Mouse (Mus musculus): ENCODE measurements around the gene Lsm12. TPM values are rescaled to one million over a fixed set of nuclear protein-coding genes. Genes with fewer than 3 reads are reported as not detected.
A peak's percentile ranks its signal among the peaks of the same experiment; 100 is the strongest.

Gene Lsm12
- polyA plus RNA-seq, 2 experiments from 2014 or later, result 44.8 to 78.5 TPM

DNA sequence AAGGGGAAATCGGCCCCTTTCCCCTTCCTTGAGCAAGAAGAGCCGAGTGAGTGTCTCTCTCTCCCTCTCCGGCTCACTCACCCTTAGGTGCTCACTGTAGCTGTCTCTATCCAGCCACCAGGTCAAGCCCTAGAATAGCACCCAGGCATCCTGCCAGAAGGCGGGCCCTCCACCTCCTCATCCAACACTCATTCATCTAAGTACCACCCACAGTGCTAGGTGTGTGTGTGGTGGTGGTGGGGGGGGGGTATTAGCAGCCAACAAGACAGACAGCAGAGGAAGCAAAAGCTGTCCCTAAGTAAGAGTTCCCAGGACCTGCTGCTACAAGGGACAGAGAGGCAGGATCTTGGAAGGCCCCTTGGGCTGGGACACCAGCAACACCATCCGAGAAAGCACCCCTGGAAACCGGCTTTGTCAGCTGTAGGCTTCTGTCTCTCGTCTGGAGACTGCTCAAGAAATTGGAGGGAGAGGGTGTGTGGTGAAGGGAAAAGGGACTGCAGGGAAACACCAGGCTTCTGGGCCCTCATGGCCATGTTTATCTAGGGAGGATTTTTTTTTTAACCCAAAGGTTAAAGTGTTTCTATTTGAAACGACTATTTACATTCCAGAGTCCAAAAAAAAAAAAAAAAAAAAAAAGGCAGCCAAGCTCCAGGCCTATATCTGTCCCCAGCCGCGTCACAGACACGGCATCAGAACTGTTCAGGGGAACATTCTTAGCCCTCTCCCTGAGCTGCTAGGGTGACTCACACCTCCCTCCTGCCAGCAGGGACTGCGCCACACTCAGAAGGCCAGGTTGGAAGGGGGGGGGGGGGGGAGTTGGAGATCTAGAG, 31.2 kb upstream of the Lsm12 start:
- ATAC-seq, result no peak

DNA sequence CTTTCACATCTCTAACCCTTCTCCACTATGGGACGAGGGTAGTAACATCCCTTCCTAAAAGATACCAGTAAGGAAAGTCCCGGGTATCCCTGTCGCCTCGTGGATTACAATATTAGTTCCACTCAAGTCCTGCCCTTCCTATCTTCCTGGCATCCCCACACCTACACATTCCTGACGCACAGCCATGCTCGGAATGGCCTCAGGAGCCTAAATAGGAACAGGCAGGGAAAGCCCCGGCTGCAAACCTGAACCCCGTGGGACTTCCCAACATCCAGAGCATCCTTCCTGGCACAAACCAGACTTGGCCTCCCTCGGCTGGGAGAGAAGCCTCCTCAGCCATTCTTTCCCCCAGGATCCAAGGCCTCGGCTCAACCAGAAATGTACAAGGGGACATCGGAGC, 30.4 kb upstream of the Lsm12 start:
- ATAC-seq, result no peak

DNA sequence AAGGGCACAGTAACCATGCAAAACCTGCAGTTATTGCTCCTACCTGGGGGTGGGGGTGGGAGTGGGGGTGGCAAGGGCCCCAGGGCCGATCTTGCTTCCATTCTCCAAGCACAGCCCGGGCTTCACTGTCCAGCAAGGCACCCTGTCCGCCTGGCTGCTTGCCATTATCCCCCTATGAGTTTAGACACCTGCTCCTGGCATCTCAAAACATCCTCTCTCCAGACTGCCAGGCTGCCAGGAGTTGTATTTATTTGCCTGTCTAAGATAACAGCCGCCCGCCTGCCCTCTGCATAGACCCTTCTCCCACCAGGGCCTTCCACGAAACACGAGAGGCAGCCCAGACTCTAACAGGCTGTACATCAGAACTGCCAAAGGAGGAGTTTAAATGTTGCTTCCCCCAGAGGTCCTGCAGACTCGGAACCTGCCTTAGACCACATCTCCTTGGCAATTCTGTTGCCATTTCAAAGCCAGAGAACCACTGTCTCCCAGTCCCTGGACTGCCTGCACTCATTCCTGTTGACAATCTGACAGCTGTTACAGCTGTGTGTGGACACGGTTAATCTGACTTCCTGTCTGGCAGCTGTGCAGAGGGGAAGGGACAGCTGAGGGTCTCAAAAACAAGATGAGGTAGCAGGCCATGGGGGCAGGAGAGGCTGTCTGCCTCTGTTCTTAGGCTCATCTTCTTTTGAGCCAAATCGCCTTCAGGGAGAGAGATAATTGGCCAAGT, 29.5 kb upstream of the Lsm12 start:
- ATAC-seq, result no peak

DNA sequence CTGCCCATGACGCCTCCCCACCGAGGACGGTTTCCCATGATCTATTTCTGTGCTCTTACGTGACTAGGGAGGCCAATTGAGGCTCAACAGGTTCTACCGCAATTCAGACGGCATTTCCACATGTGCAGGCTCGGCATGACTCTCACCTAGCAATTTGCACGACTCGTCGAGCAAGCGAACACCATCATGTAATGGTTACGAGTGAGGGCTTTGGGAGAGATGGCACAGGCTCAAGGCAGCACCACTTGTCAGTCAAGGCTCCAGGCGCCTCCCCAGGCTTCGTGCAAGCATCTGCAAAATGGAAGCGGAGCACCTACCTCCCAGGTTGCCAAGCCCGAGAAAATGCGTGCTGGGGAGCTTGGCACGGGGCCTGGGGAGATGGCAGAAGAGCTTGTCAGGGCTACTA, 26.8 kb upstream of the Lsm12 start:
- no peak for ATAC-seq

DNA sequence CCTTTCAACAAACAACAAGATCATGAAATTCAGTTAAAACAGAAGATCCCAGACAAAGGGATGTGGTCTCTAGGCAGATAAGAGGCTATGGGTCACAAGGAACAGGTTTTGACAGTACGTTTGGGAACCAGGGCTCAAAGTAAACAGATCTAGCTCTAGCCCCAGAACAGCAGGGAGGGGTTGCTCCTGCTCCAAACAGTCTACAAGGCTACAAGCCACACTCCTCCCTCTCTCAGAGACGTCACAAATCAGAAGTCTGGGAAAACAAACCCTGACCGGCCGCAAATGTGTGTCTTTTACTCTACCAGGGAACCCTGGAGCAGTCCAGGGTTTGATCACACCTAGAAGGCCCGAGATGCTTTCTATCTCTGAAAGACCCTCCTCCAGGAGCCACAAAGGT, 25.9 kb upstream of the Lsm12 start:
- ATAC-seq, result no peak

DNA sequence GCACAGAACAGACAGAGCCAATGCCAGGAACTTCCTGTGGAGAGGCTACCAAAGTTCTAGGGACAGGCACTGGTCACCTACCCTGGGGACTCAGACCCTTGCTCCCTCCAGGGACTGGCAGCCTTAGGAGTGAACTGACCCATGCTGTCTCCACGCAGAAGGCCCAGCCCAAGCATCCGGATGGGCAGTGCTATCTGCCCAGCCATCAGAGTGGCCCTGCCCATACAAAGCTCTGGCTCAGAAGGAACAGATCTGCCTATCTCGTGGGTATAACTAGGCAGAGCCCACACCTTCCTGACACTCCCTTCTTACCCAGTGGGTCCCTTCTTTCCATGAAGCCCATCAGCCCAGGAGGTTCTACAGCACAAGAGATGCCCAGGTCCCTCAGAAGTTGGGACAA, 25.1 kb upstream of the Lsm12 start:
- ATAC-seq, result no peak

DNA sequence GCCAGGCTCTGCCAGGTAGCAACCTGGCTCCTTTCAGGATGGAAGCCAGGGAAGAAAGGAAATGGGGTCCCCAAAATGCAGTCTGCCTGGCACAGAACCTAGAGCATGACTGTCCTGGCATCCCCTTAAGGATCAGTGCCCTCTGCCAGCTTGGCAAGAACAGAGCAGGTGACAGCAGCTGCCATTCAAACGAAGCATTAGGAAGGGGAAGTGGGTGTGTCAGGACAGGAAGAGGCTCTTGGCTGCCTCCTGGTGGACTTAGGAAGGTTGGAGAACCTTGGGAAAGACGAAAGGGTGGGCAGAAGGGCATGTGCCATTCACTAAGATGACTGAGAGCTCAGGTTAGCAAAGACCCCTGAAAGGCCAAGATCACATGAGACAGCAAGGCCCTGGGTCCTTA, 24.6 kb upstream of the Lsm12 start:
- no peak for ATAC-seq

DNA sequence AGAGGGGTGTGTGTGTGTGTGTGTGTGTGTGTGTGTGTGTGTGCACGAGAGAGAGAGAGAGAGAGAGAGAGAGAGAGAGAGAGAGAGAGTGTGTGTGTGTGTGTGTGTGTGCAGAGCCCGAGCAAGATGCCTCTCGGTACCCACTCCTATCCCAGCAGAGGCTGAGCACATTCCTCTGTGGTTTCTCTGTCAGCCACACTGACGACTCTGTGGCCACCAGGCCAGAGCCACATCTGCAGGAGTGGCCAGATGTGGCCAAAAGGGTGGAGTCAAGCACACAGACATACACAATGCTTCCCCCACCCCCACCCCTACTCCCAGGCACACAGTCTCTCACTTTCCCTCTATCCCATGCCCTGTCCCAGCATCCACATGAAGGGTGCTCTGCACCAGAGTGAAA, 23.8 kb upstream of the Lsm12 start:
- ATAC-seq, result no peak

DNA sequence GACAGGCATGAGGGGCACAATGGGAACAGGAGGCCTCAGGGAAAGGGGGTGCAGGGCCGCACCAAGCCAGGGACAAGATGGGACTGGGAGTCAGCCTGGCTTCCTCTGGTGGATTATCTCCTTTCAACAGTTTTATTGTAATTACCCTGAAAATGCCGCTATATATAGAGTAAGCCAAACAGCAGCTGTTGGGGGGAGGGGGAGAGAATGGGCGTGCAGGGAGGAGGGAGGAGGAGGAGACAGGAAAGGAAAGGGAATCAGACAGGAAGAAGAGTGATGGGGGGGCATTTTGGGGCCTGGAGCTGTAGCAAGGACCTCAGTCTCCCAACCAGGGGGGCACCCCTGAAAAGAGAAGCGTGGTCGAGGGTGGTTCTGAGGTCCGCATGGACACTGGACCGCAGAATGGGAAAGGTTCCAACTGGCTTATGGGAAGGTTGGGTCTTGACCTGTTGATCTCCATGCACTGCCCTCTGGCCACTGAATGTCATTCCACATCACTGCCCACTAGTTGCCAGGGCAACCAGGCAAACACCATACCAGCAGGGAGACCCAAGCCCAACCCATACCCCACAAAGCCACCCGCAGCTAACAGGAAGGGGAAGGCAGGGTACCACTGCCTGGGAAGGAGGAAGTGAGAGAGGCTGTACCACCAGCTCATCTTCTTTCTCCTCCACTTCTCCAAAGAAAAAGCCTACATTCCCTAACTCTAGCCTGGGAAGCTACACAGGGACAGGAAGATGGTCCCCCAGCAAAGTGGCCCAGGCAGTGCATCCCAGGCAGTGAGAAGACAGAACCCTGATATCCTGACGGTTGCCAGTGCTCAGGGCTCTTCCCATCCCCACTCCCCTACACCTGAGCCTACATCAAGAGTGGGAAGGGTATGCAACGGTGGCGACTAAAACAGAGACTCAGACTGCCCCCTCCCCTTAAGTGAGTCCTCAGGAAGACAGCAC, 23.0 kb upstream of the Lsm12 start:
- ATAC-seq, result no peak

DNA sequence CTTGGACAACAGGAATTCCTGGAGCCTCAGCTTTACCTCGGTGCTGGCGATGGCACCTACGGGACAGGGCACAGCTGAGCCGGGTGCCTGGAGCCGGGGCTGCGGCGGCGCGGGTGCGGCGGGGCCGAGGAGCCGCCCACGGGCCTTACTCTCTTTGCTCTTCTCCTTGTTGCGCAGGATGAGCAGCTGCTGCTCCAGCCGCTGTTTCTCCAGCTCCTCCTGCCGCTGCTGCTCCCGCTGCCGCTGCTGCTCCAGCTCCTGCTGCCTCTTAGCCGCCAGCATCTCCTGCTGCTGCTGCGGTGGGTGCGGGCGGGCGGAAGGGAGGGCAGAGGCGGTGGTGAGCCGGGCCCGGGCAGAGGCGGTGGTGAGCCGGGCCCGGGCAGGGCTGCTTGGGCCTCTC, 21.4 kb upstream of the Lsm12 start:
- ATAC-seq, result no peak

DNA sequence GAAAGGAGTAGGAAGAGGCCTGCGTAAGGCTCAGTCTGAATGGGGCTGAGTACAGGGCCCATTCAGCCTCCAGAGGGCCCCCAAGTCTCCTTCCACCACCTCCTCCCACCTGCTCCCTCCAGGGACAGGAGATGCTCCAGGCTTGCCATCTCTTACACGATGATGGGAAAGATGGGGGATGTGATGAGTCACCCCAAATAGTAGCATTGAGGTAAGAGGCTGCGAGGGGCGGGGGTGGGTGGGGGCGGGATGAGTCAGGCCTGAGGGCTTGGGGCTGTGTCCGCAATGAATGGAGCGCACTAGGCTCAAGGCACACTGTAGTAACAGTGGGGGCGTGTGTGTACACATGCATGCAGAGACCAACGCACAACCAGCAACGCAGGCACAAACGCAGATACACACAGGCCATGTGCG, 16.3 kb upstream of the Lsm12 start:
- ATAC-seq, result no peak

DNA sequence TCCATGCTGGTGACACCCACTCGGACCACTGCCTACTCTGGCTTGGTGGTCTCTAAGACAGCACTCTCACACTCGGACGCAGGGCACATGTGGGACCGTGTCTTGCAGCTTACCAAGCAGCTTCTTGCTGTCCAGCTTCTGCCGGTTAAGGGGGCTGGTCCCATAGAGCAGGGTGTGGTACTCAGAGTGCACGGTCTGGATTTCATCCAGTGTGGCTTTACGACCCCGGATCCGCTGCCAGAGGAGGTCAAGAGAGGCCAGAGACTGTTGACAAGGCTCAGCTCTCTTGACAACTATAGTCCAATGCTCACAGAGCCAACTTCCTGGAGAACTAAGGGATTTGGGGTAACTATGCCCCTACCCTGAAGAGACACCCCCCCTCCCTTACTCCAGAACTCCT, 14.8 kb upstream of the Lsm12 start:
- no peak for ATAC-seq

DNA sequence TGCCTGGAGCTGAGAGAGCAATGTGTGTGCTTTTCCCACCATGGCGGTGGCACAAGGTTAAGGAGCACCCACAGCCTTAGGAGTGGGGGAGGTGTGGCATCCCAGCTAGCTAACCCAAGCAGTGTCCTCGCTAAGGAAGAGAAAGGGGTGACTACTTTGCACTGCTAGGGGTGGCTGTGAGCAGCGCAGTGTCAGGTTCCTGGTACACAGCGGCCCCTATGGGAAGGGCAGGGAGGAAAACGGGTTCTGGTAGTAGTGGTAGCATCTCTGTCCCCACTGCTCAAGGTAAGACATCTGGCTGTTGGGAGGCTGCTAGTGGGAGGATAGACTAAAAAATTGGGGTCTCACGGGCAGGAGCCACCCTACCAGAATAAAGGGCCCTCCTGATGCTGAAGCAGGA, 13.1 kb upstream of the Lsm12 start:
- no peak for ATAC-seq

DNA sequence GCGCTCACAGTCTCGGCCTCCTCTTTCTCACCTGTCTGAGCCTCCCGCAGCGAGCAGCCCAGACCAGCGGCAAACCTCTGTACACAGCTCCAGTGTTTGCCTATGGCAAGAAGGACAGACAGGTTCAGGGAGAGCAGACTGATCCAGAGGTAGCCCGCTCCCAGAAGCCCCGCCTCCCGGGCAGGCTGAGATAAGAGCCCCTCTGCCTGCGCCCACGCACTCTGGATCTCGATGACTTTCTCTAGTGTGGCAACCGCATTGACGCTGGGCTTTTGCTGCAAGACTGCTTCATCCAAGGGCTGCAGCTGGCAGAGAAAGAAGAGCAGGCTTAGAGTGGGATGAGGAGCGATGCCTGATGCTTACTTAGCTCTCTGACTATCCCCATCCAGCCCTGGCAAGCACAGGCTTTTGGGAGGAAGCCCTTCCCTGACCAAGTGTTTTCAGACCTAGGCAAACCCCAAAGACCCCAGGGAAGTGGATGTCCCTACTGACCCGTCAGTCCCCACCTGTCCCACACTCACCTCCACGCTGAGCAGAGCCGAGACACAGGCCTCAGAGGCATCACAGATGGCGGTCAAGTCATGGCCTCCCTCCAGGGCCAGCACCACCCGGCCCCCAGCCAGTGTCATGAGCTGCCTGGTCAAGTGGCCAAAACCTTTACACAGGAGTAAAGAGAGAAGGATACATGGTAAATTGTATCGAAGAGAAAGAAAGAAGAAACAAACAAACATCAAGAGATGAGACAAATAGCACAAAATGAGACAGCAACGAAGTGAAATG, 11.1 kb upstream of the Lsm12 start:
- no peak for ATAC-seq

DNA sequence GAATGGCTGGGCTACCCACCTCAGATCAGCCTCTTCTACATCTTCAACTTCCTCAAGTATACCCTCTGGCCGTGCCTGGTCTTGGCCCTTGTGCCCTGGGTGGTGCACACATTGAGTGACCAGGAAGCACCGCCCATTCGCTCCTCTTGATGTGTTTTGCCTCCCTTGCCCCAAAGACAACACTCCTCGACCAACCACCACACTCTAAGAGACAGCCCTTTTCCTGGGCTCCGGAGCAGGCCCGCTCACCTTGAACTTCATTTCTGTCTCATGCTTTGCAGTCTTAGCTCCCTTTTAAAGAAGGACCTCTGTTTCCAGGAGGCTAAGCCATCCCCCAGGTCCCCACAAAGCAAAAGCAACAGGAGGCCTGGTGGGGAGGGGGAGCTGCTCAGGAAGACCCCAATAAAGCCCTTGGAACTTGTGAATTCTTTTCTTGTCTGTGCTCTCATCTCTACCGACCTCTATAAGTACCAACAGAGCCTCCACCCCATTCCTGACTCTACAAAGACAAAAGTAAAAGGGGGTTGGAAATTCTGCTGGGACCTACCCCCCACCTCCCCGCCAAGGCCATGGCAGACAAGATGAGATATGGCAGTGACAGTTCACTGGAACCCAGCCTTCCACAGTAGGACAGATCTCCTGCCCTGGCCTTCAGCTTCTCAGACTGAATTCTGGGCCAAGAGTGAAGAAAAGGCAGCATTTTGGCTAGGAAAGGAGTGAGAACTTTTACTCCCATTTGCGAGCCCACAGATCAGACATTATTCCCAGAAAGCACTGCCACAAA, 8.8 kb upstream of the Lsm12 start:
- no peak for ATAC-seq

DNA sequence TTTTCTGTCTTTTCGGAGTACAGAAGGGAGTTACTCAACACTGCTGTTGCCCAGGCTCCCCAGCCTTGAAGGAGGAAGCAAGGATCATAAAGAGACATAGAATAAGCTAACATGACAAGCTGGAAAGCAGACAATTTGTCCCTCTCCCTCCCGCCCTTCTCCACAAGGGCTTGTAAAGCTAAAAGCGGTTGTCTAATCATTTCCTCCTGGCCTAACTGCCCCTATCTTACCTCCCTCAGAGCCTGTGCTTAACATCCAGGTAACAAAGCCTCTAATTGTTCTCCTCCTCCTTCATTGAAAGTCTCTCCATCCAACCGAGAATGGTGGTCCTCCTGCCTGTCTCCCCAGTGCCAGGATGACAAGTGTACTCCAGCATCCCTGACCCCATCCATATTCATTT, 5.8 kb upstream of the Lsm12 start:
- ATAC-seq, result no peak

DNA sequence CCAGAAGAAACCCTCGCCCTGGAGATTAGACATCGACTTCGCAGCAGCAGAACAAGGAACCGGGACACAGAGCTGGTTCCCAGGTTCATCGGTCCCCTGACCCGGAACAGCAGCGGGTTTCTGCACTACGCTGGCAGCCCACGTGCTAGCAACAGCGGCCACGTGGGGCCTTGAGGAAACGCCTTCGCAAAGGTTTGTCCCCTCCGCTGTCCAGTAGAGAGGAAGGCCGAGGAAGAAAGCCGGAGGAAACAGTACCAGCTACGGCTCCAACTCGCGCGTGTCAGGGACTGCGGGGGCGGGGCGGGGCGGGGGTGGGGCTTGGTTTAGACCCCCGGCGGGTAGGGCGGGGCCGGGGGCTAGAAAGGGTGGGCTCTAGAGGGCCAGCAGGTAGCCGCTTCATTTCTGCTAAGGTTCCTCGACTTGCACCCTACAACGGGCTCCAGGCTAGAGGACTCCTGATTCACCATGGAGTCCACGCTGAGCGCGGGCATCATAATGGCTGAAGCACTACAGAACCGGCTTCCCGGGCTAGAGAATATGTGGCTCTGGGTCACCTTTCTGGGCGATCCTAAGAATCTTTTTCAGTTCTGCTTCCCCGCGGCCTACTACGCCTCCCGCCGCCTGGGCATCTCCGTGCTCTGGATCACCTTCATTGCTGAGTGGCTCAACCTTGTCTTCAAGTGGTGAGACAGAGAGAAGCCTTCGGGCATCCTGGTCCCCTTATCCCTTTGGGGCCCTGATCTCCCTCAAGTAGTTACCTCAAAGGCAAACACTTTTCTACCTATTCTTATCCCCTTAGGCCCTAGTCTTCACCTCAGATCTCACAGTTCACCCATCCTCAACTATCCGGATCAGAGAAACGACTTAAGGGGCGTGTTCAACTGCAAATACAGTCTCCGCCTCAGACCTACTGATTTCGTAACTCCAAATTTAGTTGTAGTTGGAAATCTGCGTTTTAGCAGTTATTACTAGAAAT, 4.7 kb upstream of the Lsm12 start, which contains the start of gene G6pc3:
Gene G6pc3 (plus strand): TSS at position 160 of the 976 bp plus-strand sequence.
- peak; percentile 73 for ATAC-seq

DNA sequence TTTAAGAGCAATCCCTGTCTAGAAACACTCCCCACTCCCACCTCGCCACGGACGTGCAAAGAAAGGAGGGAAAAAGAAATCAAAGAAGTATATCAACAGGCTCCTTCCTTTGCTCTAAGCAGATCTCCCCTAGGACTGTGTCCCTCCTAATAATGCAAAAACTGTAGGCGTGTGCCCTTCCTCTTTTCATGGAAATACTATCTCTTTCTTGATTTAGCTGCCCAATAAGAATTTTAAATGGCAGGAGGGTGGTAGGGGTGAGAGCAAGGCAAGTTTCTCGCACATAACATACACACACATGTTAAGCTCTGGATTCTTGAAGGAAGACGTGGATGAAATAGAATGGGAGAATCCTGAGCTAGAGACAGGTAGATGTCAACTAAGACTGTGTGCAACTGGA, 3.9 kb upstream of the Lsm12 start:
- ATAC-seq, result no peak

DNA sequence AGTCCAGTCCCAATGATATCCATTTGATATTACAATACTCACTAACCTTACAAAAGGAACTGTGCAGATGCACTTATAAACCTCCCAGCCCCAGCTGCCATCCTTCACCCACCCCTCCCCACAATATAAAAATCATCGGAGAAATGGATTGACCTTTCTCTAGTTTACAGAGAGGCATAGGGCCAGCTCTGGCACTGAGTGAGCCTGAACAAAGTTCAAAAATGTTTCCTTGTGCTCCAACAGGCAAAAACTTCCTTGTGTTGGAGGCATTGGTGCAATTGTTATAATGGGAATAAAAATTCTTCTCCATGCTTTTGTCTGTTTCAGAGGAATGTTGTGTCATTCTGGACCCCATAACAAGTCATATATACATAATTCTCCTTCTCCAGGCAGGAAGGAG, 1.1 kb upstream of the Lsm12 start:
- ATAC-seq, result no peak

DNA sequence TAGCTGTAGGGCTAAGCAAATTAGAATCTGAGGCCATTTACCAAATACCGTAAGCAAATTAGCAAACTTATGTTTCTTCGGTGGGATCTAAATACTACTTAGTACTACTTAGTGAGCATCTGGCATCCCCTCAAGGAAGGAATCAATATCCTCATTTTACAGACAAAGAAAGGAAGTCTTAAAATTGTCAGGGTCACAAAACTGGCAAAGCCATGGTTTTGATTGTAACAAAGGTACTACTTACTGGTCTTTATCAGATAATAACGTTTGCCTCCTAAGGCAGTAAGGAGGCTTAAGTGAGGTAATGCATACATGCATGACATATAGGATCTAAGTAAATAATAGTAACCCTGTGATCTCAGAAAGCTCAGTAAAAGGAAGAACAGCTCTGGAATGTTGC, 581 bp upstream of the Lsm12 start:
- no peak for ATAC-seq

Data from activated CD4-positive, CD25-positive, alpha-beta regulatory T cell, adult 4 months (primary cell).